Mouse (Mus musculus) embryonic facial prominence, embryonic 10.5 days (tissue): Measurements from ENCODE around the gene Dmpk. TPM values are rescaled to one million over a fixed set of nuclear protein-coding genes. Genes with fewer than 3 reads are reported as not detected.

Source experiments
- DNase-seq: peaks from one replicate; pipeline ENCODE4 v3.0.0-alpha.2; 2017; ENCODE audit warnings: low spot score
- H3K27ac ChIP-seq: fragments of 300-500 bp; sonication (generic); replicated peaks from 2 replicates; pipeline ENCODE4 v1.5.1; 2016; ENCODE audit warnings: mild to moderate bottlenecking
- H3K27me3 ChIP-seq: fragments of 300-500 bp; sonication (generic); replicated peaks from 2 replicates; pipeline ENCODE4 v1.6.1; 2016; ENCODE audit warnings: low read depth, mild to moderate bottlenecking; ENCODE audit not compliant: poor library complexity, severe bottlenecking
- H3K36me3 ChIP-seq: fragments of 300-500 bp; sonication (generic); replicated peaks from 2 replicates; pipeline ENCODE4 v1.6.1; 2016; ENCODE audit warnings: mild to moderate bottlenecking, moderate library complexity
- H3K4me1 ChIP-seq: fragments of 300-500 bp; sonication (generic); 2 replicates; pipeline ENCODE4 v1.6.1; 2016
- H3K4me3 ChIP-seq: fragments of 300-500 bp; sonication (generic); 2 replicates; pipeline ENCODE4 v1.5.1; 2016; ENCODE audit warnings: mild to moderate bottlenecking, moderate library complexity
- H3K9me3 ChIP-seq: fragments of 300-500 bp; sonication (generic); 2 replicates; pipeline ENCODE4 v1.6.1; 2016; ENCODE audit warnings: mild to moderate bottlenecking
- WGBS: fragments of 180-500 bp; shearing (Covaris S2); methylation state at CpG from one replicate; pipeline ENCODE4 v1.1.7; 2016; 5-methylcytosine and 5-hydroxymethylcytosine counted together
- polyA plus RNA-seq: library from polyadenylated mRNA; unstranded; fragments of >200 nt; fragmentation: Nextera tagmentation; extraction: Ambion mirVana; gene quantifications from 2 replicates; pipeline ENCODE4 v1.2.1, GENCODE M21; 2016

The Dmpk gene
- polyA plus RNA-seq, 1 experiment from 2014 or later: 7.0 TPM

DNA sequence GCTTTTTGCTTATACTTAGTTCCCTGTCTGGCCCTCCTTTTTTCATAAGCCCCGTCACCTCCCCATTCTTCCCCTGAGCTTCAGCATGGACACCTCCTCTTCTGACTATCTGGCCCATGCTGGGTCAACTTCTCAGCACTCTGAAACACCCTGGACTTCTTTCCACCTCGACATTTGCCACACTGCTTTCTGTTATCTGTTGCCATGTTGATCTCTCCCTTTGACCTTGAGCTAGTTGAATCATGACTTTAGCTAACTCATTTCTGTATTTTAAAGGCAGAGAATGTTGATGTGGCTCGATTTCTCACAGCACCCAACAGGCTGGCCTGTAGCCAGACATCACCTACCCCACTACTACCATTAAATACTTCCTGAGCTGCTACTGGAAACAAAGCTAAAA, 23.8 kb downstream of the Dmpk start:
- no peak for DNase-seq
- Histone ChIP-seq H3K9me3 (no peaks in the 10 kb centered on the region), H3K36me3 (no peaks in the 10 kb centered on the region), H3K4me1 (0 out of 2 replicates have a peak, but pooled peaks cover 2% of the 10 kb centered on the region), H3K27me3 (no peaks in the 10 kb centered on the region), H3K4me3 (no peak overlapping the region), H3K27ac (no peak overlapping the region)
- WGBS: 65% methylated on average over 3 of the region's 3 CpGs

DNA sequence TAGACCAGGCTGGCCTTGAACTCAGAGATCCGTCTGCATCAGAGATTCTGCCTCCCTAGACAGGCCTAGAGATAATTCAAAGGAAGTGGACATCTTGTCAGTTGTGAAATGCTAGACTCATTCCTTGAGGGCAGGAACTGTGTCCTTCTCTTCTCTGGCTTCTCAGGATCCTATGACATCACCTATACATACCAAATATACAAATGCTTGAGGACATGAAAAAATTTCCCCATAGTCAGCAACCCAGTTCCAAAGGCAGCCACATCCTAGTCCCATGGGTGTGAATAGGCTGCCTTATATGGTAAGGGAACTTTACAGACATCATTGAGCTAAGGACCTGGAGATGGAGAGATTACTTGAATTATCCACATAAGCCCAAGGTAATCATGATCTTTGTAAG, 25.9 kb downstream of the Dmpk start:
- DNase-seq: no peak
- Histone ChIP-seq H3K9me3 (no peaks in the 10 kb centered on the region), H3K36me3 (no peaks in the 10 kb centered on the region), H3K4me3 (no peak overlapping the region), H3K4me1 (0 out of 2 replicates have a peak, but pooled peaks cover 2% of the 10 kb centered on the region), H3K27ac (no peak overlapping the region), H3K27me3 (no peaks in the 10 kb centered on the region)
- 80% methylated on average over 1 of the region's 1 CpGs for WGBS

DNA sequence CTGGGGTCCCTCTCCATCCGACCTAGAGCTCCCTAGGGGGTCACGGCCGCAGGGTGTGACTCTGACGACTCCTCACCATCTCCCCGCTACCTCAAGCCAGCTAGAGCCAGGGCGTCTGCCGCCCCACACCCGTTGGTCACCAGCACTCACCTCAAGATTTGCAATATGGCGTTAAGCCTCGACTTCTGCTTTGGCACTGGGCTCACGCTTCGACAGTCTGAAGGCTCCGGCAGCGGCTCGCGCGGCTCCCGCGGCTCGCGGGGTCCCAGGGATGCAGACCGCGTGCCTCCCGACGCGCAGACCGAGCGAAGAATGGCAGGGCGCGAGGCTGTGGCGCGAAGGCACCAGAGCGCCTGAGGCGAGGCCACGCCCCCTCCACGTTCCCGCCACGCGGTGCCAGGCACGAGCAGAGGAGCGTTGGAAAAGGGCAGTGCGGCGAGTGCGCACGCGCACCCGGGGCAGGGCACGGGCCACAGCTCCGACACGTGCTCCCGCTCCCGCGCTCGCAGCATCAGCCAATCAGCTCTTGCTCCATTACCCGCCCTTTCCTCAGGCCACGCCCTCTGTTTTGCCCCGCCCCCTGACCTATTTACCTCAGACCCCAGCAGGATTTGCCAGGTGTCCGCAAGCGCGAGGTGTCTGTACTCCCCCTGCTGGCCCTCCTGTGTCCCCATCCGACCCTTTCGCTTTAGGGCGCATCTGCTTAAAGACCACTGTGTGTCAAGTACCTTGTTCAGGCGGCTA, 34.6 kb downstream of the Dmpk start, which contains the start of gene Gm4969:
Gene Gm4969, minus strand, starts transcription at position 341 of the 744 bp plus-strand sequence.
- 19% methylated on average over 64 of the region's 64 CpGs for WGBS
- Histone ChIP-seq H3K27me3 (peaks cover 12% of the 10 kb centered on the region), H3K4me3 (peak within 1 kb of the TSS; percentile 46), H3K4me1 (peaks cover 19% of the 10 kb centered on the region), H3K9me3 (peaks cover 13% of the 10 kb centered on the region), H3K36me3 (peaks cover 9% of the 10 kb centered on the region), H3K27ac (peak within 1 kb of the TSS; percentile 65)
- peak; percentile 83 for DNase-seq

DNA sequence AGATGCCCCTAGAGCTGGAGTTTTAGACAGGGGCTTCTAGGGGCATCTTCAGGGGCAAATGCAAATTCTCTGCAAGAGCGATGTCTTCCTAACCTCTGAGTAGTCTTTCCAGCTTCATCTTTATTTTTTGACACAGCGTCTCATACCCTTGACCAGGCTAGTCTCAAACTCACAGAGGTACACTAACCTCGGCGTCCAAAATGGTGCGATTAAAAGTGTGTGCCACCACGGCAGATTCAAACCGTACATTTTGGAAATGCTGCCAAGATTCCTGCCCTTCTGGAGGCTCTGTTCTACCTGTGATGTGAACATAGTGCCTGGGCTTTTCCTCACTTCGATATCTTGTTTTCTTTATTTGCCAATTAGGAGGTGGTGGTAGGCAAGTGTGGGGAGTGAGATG, 35.4 kb downstream of the Dmpk start:
- no peak for DNase-seq
- peak overlapping the region; percentile 73; the same call in 1 of the 2 replicates for H3K4me3 ChIP-seq

DNA sequence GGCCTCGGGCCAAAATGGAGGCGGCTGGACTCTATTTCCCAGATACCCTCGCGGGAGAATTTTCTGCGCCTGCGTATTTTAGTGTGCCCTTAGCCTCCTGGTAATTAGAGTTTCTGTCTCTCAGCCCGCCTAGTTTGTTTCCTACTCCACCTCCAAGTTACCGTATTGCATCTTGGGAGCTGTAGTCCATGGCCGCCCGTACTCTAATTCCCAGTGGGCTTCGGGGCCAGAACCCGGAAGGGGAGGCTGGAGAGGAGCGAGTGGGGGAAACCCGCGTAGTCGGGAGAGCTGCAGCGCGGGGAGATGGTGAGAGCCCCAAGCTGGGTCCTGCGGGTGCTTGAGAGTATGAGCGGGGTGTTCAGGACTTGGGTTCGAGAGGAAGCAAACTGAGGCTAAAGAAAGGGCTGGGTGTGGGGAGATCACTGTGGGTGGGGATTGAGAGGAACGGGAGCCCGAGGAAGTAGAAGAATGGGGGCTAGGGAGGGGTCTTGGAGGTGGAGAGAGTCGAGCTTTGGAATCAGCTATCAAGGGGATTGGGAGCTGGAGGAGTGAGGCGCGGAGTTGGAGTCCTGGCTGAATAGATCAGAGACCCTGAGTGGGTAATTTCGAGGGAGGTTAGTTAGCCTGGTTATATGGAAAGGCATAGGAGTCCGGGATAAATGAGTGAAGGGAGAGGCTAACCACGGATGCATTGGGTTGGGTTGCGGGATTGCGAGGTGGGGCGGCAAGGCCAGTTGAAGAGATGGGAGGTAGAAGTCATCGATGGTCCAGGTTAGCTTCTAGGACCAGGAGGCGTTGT, 36.2 kb downstream of the Dmpk start, which contains the start of gene Fbxo46:
Gene Fbxo46, plus strand, starts transcription at position 229 of the 799 bp plus-strand sequence.
- WGBS: 4% methylated on average over 34 of the region's 34 CpGs
- DNase-seq: peak; percentile 92
- peak within 1 kb of the TSS; percentile 85 for H3K27ac ChIP-seq
- H3K9me3 ChIP-seq: peaks cover 13% of the 10 kb centered on the region
- peaks cover 22% of the 10 kb centered on the region for H3K4me1 ChIP-seq
- peaks cover 9% of the 10 kb centered on the region for H3K36me3 ChIP-seq
- peaks cover 12% of the 10 kb centered on the region for H3K27me3 ChIP-seq
- H3K4me3 ChIP-seq: peak within 1 kb of the TSS; percentile 73

More for the DNA sequence above, 35.4 kb downstream of the Dmpk start:
- Histone ChIP-seq H3K27me3 (peaks cover 12% of the 10 kb centered on the region), H3K4me1 (peaks cover 19% of the 10 kb centered on the region), H3K27ac (no peak overlapping the region), H3K36me3 (peaks cover 9% of the 10 kb centered on the region), H3K9me3 (peaks cover 13% of the 10 kb centered on the region)
- WGBS: 93% methylated on average over 8 of the region's 8 CpGs

DNA sequence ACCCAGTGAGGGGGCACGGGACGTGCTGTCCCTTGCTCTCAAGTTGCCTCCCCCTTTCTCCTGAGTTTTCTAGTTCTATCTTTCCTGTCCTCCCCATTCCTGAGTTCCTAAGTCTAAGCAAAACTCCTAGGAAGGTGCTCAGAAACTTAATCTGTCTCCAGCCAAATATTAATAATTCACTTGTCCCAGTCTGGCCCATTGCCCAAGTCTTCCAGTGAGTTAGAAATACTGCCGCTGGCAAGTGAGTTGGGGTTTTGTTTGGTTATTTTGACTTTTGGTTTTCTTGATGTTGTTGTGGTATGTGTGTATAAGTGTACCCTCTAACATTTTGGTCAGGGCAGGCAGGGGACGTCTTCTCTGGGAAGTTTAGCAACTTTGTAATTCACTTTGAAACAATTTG, 38.0 kb downstream of the Dmpk start:
- Histone ChIP-seq H3K36me3 (peaks cover 13% of the 10 kb centered on the region), H3K27ac (no peak overlapping the region), H3K4me3 (no peak overlapping the region), H3K4me1 (peaks cover 24% of the 10 kb centered on the region), H3K27me3 (peaks cover 12% of the 10 kb centered on the region), H3K9me3 (peaks cover 11% of the 10 kb centered on the region)
- WGBS: 94% methylated on average over 4 of the region's 4 CpGs
- no peak for DNase-seq

DNA sequence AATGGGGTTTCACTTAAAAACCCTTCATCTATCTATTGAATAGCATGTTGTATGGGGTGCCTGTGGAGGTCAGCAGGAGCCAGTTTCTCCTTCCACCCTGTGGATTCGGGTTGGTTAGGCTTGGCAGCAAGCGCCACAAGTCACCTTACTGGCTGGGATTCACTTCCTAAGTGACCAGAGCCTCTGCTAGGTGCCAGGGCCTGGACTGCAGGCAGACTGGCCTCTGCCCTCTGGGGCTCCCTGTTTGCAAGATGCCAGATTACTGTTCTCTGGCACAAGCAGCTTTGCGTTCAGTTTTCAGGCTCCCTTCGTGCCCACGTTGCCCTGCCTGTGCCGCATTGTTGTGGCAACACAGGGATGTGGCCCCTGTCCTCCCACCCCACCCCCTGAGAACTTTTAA, 41.1 kb downstream of the Dmpk start:
- Histone ChIP-seq H3K27me3 (no peaks in the 10 kb centered on the region), H3K4me1 (peaks cover 18% of the 10 kb centered on the region), H3K4me3 (no peak overlapping the region), H3K9me3 (no peaks in the 10 kb centered on the region), H3K27ac (no peak overlapping the region), H3K36me3 (peaks cover 33% of the 10 kb centered on the region)
- DNase-seq: no peak
- 91% methylated on average over 6 of the region's 6 CpGs for WGBS

DNA sequence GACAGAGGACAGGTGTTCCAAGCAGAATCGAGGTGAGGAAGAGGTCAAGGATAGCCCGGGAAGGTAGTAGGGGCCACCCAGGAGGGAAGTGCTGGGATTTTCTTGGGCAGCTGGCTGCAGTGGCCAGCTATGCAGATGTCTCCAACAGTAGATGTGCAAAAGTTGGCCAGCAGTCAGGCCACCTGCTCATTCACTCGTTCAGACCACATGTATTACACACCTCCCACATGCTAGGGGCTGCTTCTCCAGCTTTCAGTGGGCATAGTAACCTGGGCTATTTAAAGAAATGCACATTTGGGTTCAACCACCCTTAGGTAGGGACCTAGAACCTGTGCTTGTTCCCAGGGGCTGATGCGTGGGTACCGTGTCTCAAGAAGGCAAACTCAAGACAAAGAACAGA, 44.1 kb downstream of the Dmpk start:
- Histone ChIP-seq H3K9me3 (no peaks in the 10 kb centered on the region), H3K27ac (no peak overlapping the region), H3K4me1 (peaks cover 22% of the 10 kb centered on the region), H3K27me3 (no peaks in the 10 kb centered on the region), H3K4me3 (no peak overlapping the region), H3K36me3 (peaks cover 28% of the 10 kb centered on the region)
- no peak for DNase-seq
- 91% methylated on average over 5 of the region's 5 CpGs for WGBS

DNA sequence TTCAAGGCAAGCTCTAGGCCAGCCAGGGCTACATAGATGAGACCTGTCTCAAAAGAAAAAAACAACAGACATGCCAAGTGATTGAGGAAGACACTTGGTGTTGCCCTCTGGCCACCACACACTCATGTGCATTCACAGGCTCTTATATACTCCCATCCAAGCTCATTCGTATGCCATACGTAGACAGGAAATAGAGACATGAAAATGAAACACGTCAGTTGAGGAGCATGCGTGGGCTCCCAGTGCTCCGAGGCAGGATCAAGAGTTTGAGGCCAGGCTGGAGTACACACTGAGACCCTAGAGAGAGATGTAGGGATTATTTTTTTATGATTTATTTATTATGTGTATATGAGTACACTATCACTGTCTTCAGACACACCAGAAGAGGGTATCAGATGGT, 45.7 kb downstream of the Dmpk start:
- Histone ChIP-seq H3K27me3 (no peaks in the 10 kb centered on the region), H3K27ac (no peak overlapping the region), H3K4me1 (peaks cover 22% of the 10 kb centered on the region), H3K36me3 (peaks cover 36% of the 10 kb centered on the region), H3K9me3 (no peaks in the 10 kb centered on the region), H3K4me3 (no peak overlapping the region)
- no peak for DNase-seq
- 97% methylated on average over 5 of the region's 5 CpGs for WGBS

DNA sequence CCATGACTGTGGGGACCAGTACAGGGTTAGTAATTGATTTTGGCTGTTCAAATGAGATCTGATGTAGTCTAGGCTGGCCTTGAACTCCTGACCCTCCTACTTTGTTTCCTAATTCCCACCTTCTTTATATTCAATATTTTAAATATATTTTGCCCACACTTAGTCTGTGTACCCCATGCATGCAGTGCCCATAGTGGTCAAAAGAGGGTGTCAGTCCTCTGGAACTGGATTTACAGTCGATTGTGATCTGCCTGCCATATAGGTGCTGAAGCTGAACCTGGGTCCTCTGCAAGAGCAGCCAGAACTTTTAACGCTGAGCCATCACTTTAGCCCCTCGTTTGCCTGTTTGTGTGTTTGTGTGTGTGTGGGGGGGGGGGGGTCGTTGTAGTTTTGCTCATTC, 47.0 kb downstream of the Dmpk start:
- H3K27ac ChIP-seq: peak overlapping the region; percentile 87
- peaks cover 17% of the 10 kb centered on the region for H3K4me1 ChIP-seq
- peaks cover 49% of the 10 kb centered on the region for H3K36me3 ChIP-seq
- H3K4me3 ChIP-seq: peak overlapping the region; percentile 58
- WGBS: 29% methylated on average over 4 of the region's 4 CpGs
- no peak for DNase-seq
- no peaks in the 10 kb centered on the region for H3K27me3 ChIP-seq
- H3K9me3 ChIP-seq: no peaks in the 10 kb centered on the region

DNA sequence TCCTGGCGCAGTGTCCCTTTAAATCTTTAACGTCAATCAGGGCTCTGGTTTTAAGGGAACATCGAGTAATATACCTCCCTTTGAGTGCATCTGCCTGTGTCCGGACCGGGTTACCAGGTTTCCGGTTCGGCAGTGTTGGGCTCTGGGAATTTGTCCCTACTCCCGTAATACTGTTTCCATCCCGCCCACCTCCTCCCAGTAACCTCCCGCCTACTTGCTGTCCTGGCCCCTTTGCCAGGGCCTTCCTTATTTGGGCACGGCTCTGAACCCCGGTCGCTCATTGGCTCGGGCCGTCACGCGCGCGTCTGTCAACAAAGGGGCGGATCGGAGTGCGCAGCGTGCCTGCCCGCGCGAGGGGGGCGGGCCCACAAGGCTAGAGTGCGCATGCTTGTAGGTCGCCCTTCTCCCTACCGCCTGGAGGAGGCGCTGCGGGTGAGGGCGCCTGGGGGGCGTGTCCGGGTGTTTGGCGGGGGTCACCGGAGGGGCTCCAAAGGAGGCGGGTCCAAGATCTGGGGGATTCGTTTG, 47.7 kb downstream of the Dmpk start:
- Histone ChIP-seq H3K27me3 (no peaks in the 10 kb centered on the region), H3K27ac (peak overlapping the region; percentile 87), H3K9me3 (no peaks in the 10 kb centered on the region), H3K36me3 (peaks cover 52% of the 10 kb centered on the region), H3K4me1 (peaks cover 17% of the 10 kb centered on the region), H3K4me3 (peak overlapping the region; percentile 58)
- peak; percentile 99 for DNase-seq
- under 1% methylated on average over 39 of the region's 39 CpGs for WGBS

DNA sequence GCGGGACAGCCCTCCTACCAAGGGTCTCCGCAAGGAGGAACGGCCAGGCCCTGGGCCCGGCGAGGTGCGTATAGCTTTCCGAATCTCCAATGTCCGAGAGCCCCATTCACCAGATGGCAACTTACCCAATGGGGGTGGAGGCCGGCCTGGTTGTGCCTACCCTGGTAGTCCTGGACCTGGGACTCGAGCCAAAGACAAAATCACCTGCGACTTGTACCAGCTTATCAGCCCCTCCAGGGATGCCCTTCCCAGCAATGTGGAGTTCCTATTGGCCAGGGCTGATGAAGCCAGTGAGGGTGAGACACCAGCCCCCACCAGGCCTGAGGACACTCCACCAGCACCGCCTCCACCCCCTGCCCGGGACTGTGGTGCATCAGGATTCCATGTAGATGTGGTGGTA, 52.5 kb downstream of the Dmpk start:
- no peak overlapping the region for H3K27ac ChIP-seq
- no peak overlapping the region for H3K4me3 ChIP-seq
- H3K27me3 ChIP-seq: no peaks in the 10 kb centered on the region
- H3K36me3 ChIP-seq: peaks cover 76% of the 10 kb centered on the region
- peaks cover 7% of the 10 kb centered on the region for H3K4me1 ChIP-seq
- 95% methylated on average over 13 of the region's 13 CpGs for WGBS
- no peaks in the 10 kb centered on the region for H3K9me3 ChIP-seq
- DNase-seq: no peak
